In genomic region chr2:60023777-60024176, GRCm38 (mm10) we compare ENCODE assay signal across 24 mouse cellular contexts.
"Had no signal": no experiment of that assay in that cellular context is flagged by ENCODE, and none has a peak within 500 bp of the region (broad histone marks: within the 10 kb centered on the region; RNA-seq: fewer than 3 reads in every experiment).

No protein-coding gene starts in this region.

- H3K27me3 ChIP-seq: heart, embryonic 13.5 days; heart, embryonic 15.5 days; hindbrain, embryonic 15.5 days; limb, embryonic 12.5 days; liver, embryonic 13.5 days; liver, embryonic 15.5 days had no signal

- H3K36me3 ChIP-seq: heart, embryonic 15.5 days; hindbrain, embryonic 15.5 days; limb, embryonic 10.5 days; limb, embryonic 12.5 days; liver, embryonic 13.5 days; liver, embryonic 15.5 days had no signal

- DNase-seq: gastrocnemius, postnatal 14 days; gastrocnemius, postnatal 36 days; heart, adult 18-20 months; heart, postnatal 14 days; heart, postnatal 36 days; kidney, adult 18-20 months; kidney, adult 8-10 months; kidney, postnatal 10 days; kidney, postnatal 25 days; kidney, postnatal 4 days; liver; liver, embryonic 13.5 days; liver, postnatal 0 days had no signal

- ATAC-seq: intestine, postnatal 0 days had no signal

- H3K4me2 ChIP-seq: heart, embryonic 11.5 days; heart, embryonic 13.5 days; heart, embryonic 15.5 days; hindbrain, embryonic 15.5 days; limb, embryonic 12.5 days; liver, embryonic 11.5 days; liver, embryonic 13.5 days; liver, embryonic 15.5 days had no signal

- H3K27ac ChIP-seq: heart, embryonic 13.5 days; heart, embryonic 15.5 days; hindbrain, embryonic 15.5 days; layer of hippocampus, adult 2 months; left cerebral cortex, adult 2 months; limb, embryonic 10.5 days; limb, embryonic 12.5 days; liver, embryonic 13.5 days; liver, embryonic 15.5 days had no signal

- H3K9ac ChIP-seq: heart, embryonic 13.5 days; heart, embryonic 15.5 days; hindbrain, embryonic 15.5 days; limb, embryonic 12.5 days; liver, embryonic 13.5 days; liver, embryonic 15.5 days; liver, postnatal 0 days had no signal

- H3K4me3 ChIP-seq: heart, embryonic 13.5 days; heart, embryonic 15.5 days; hindbrain, embryonic 15.5 days; layer of hippocampus, adult 2 months; left cerebral cortex, adult 2 months; limb, embryonic 10.5 days; limb, embryonic 12.5 days; liver, embryonic 13.5 days; liver, embryonic 15.5 days had no signal

- H3K4me1 ChIP-seq: liver, embryonic 13.5 days had no signal

- H3K9me3 ChIP-seq: heart, embryonic 13.5 days; heart, embryonic 15.5 days; hindbrain, embryonic 15.5 days; limb, embryonic 10.5 days; liver, embryonic 13.5 days; liver, embryonic 15.5 days had no signal
